Comparison of ENCODE assay signal across 8 mouse cellular contexts in genomic region chr2:148731614-148732326, GRCm38 (mm10). TPM values are rescaled to one million over a fixed set of nuclear protein-coding genes. Genes with fewer than 3 reads are reported as not detected.
A peak's percentile ranks its signal among the peaks of the same experiment; 100 is the strongest.
DNase-seq lines count a peak whose midpoint lies in the region; ATAC-seq and TF ChIP-seq lines count a peak whose summit lies in the region.

No protein-coding gene starts in this region.

- TF ChIP-seq CTCF in lung, adult 2 months (IDR thresholded peaks at IDR 0.05; ENCODE audit: insufficient read depth, low read length) = no peak

- no peak overlapping the region for H3K27ac ChIP-seq in brown adipose tissue, adult 24 weeks (replicated peaks; ENCODE audit: low read depth, low read length)
- no peak overlapping the region; the same call in 1 of the 2 replicates for H3K27ac ChIP-seq in forebrain, embryonic 14.5 days (ENCODE audit: low read depth, low read length)
- peak overlapping the region; percentile 24; the same call in 1 of the 2 replicates for H3K27ac ChIP-seq in hindbrain, embryonic 12.5 days
- peak overlapping the region; percentile 32 for H3K27ac ChIP-seq in midbrain, embryonic 12.5 days (replicated peaks)

- peak overlapping the region; percentile 85 for H3K9ac ChIP-seq in forebrain, embryonic 14.5 days (ENCODE audit: low read length)
- peak overlapping the region; percentile 74 for H3K9ac ChIP-seq in hindbrain, embryonic 12.5 days
- H3K9ac ChIP-seq in midbrain, embryonic 12.5 days (replicated peaks) = peak overlapping the region; percentile 83

- ATAC-seq in forebrain, embryonic 14.5 days = peak; percentile 76
- ATAC-seq in hindbrain, embryonic 12.5 days (ENCODE audit: low FRiP score) = peak; percentile 86
- ATAC-seq in midbrain, embryonic 12.5 days (ENCODE audit: low FRiP score, low read depth) = peak; percentile 81

- no peaks in the 10 kb centered on the region for H3K36me3 ChIP-seq in forebrain, embryonic 14.5 days (ENCODE audit: control insufficient read depth, insufficient read depth, low read length)
- no peaks in the 10 kb centered on the region for H3K36me3 ChIP-seq in hindbrain, embryonic 12.5 days
- no peaks in the 10 kb centered on the region for H3K36me3 ChIP-seq in midbrain, embryonic 12.5 days

- peak overlapping the region; percentile 86 for H3K4me2 ChIP-seq in forebrain, embryonic 14.5 days (ENCODE audit: low read length)
- peak overlapping the region; percentile 79 for H3K4me2 ChIP-seq in hindbrain, embryonic 12.5 days (replicated peaks)
- peak overlapping the region; percentile 89 for H3K4me2 ChIP-seq in midbrain, embryonic 12.5 days (replicated peaks)

- DNase-seq in lung, adult 2 months = peak; percentile 16
- no peak for DNase-seq in lung, postnatal 25 days (ENCODE audit: low spot score)
- no peak for DNase-seq in forebrain, embryonic 14.5 days (ENCODE audit: low spot score)
- DNase-seq in left cerebral cortex, postnatal 4 days = peak; percentile 35
- peak; percentile 8 for DNase-seq in testis, postnatal 14 days (ENCODE audit: low spot score)

- peak overlapping the region; percentile 91 for H3K4me3 ChIP-seq in lung, adult 2 months (replicated peaks; ENCODE audit: extremely low read depth, low read depth, low read length)
- H3K4me3 ChIP-seq in brown adipose tissue, adult 24 weeks (ENCODE audit: insufficient read depth, low read depth, low read length) = peak overlapping the region; percentile 94
- peak overlapping the region; percentile 67 for H3K4me3 ChIP-seq in forebrain, embryonic 14.5 days (ENCODE audit: low read depth, low read length)
- peak overlapping the region; percentile 65 for H3K4me3 ChIP-seq in hindbrain, embryonic 12.5 days
- peak overlapping the region; percentile 74 for H3K4me3 ChIP-seq in midbrain, embryonic 12.5 days

- H3K27me3 ChIP-seq in forebrain, embryonic 14.5 days (replicated peaks; ENCODE audit: control insufficient read depth, insufficient read depth, low read length) = no peaks in the 10 kb centered on the region
- H3K27me3 ChIP-seq in hindbrain, embryonic 12.5 days = no peaks in the 10 kb centered on the region
- H3K27me3 ChIP-seq in midbrain, embryonic 12.5 days = no peaks in the 10 kb centered on the region

- intact Hi-C loops in left cerebral cortex, postnatal 4 days (cut with DNase I) = no loop called here

- TF ChIP-seq POLR2A in lung, adult 2 months (IDR thresholded peaks at IDR 0.05; ENCODE audit: borderline replicate concordance, extremely low read depth, low read depth, low read length) = no peak

- H3K9me3 ChIP-seq in forebrain, embryonic 14.5 days (replicated peaks; ENCODE audit: control insufficient read depth, low read length) = no peaks in the 10 kb centered on the region
- 0 out of 2 replicates have a peak, but pooled peaks cover 8% of the 10 kb centered on the region for H3K9me3 ChIP-seq in hindbrain, embryonic 12.5 days (replicated peaks)
- 0 out of 2 replicates have a peak, but pooled peaks cover 7% of the 10 kb centered on the region for H3K9me3 ChIP-seq in midbrain, embryonic 12.5 days

- H3K4me1 ChIP-seq in lung, adult 2 months (ENCODE audit: control insufficient read depth, insufficient read depth, low read length) = 0 out of 2 replicates have a peak, but pooled peaks cover 3% of the 10 kb centered on the region
- H3K4me1 ChIP-seq in brown adipose tissue, adult 24 weeks (ENCODE audit: control insufficient read depth, insufficient read depth, insufficient read length, low read length) = no peaks in the 10 kb centered on the region
- peaks cover 6% of the 10 kb centered on the region; the same call in 1 of the 2 replicates for H3K4me1 ChIP-seq in forebrain, embryonic 14.5 days (ENCODE audit: control insufficient read depth, insufficient read depth, low read length)
- peaks cover 11% of the 10 kb centered on the region; the same call in 1 of the 2 replicates for H3K4me1 ChIP-seq in hindbrain, embryonic 12.5 days
- peaks cover 6% of the 10 kb centered on the region; the same call in 1 of the 2 replicates for H3K4me1 ChIP-seq in midbrain, embryonic 12.5 days

- under 1% methylated on average over 35 of the region's 35 CpGs for WGBS in lung, adult 2 months
- under 1% methylated on average over 35 of the region's 35 CpGs for WGBS in forebrain, embryonic 14.5 days
- WGBS in hindbrain, embryonic 12.5 days = 2% methylated on average over 35 of the region's 35 CpGs
- WGBS in midbrain, embryonic 12.5 days = 1% methylated on average over 35 of the region's 35 CpGs

RNA-seq across cellular contexts. Expression of gene Napb, which starts 0.5 kb away (rescaled TPM):
- 0.69 and 1.1 TPM in 2 replicates for polyA plus RNA-seq in lung, adult 2 months (2012; rRNA removed)
- polyA plus RNA-seq in brown adipose tissue, adult 24 weeks (2012; ENCODE audit: insufficient read depth, insufficient read length, missing spikeins) = 0.40 and 1.0 TPM in 2 replicates
- polyA plus RNA-seq in forebrain, embryonic 14.5 days (2014; fragmentation: Nextera tagmentation; extraction: Ambion mirVana) = 24.6 and 34.7 TPM in 2 replicates
- polyA plus RNA-seq in hindbrain, embryonic 12.5 days (2016; fragmentation: Nextera tagmentation; extraction: Ambion mirVana) = 25.6 and 30.6 TPM in 2 replicates
- 100 to 1,000 TPM; 122 to 135 TPM for total RNA-seq in left cerebral cortex, postnatal 4 days (2021)
- polyA plus RNA-seq in midbrain, embryonic 12.5 days (2016; fragmentation: Nextera tagmentation; extraction: Ambion mirVana) = 22.9 and 26.6 TPM in 2 replicates

RNA-seq across cellular contexts. Expression of gene Cstl1, which starts 18.4 kb away (rescaled TPM):
- polyA plus RNA-seq in lung, adult 2 months (2012; rRNA removed) = not detected in 2 replicates
- not detected in 2 replicates for polyA plus RNA-seq in brown adipose tissue, adult 24 weeks (2012; ENCODE audit: insufficient read depth, insufficient read length, missing spikeins)
- not detected in 2 replicates for polyA plus RNA-seq in forebrain, embryonic 14.5 days (2014; fragmentation: Nextera tagmentation; extraction: Ambion mirVana)
- not detected in 2 replicates for polyA plus RNA-seq in hindbrain, embryonic 12.5 days (2016; fragmentation: Nextera tagmentation; extraction: Ambion mirVana)
- under 1 TPM in 1 of 2 experiments, not detected in 1; 0.95 TPM for total RNA-seq in left cerebral cortex, postnatal 4 days (2021)
- not detected in 2 replicates for polyA plus RNA-seq in midbrain, embryonic 12.5 days (2016; fragmentation: Nextera tagmentation; extraction: Ambion mirVana)

RNA-seq across cellular contexts. Expression of gene Cst11, which starts 39.5 kb away (rescaled TPM):
- polyA plus RNA-seq in lung, adult 2 months (2012; rRNA removed) = not detected in 2 replicates
- polyA plus RNA-seq in brown adipose tissue, adult 24 weeks (2012; ENCODE audit: insufficient read depth, insufficient read length, missing spikeins) = not detected in 2 replicates
- polyA plus RNA-seq in forebrain, embryonic 14.5 days (2014; fragmentation: Nextera tagmentation; extraction: Ambion mirVana) = not detected in 2 replicates
- not detected in 2 replicates for polyA plus RNA-seq in hindbrain, embryonic 12.5 days (2016; fragmentation: Nextera tagmentation; extraction: Ambion mirVana)
- total RNA-seq in left cerebral cortex, postnatal 4 days (2021) = not detected
- not detected in 2 replicates for polyA plus RNA-seq in midbrain, embryonic 12.5 days (2016; fragmentation: Nextera tagmentation; extraction: Ambion mirVana)

RNA-seq across cellular contexts. Expression of gene 8030411F24Rik, which starts 50.0 kb away (rescaled TPM):
- not detected in 2 replicates for polyA plus RNA-seq in lung, adult 2 months (2012; rRNA removed)
- polyA plus RNA-seq in brown adipose tissue, adult 24 weeks (2012; ENCODE audit: insufficient read depth, insufficient read length, missing spikeins) = not detected in 2 replicates
- polyA plus RNA-seq in forebrain, embryonic 14.5 days (2014; fragmentation: Nextera tagmentation; extraction: Ambion mirVana) = not detected in 2 replicates
- polyA plus RNA-seq in hindbrain, embryonic 12.5 days (2016; fragmentation: Nextera tagmentation; extraction: Ambion mirVana) = not detected in 2 replicates
- total RNA-seq in left cerebral cortex, postnatal 4 days (2021) = not detected
- not detected in 2 replicates for polyA plus RNA-seq in midbrain, embryonic 12.5 days (2016; fragmentation: Nextera tagmentation; extraction: Ambion mirVana)

RNA-seq across cellular contexts. Expression of gene Gzf1, which starts 50.9 kb away (rescaled TPM):
- 10.3 and 10.7 TPM in 2 replicates for polyA plus RNA-seq in lung, adult 2 months (2012; rRNA removed)
- polyA plus RNA-seq in brown adipose tissue, adult 24 weeks (2012; ENCODE audit: insufficient read depth, insufficient read length, missing spikeins) = 14.9 and 18.0 TPM in 2 replicates
- 21.1 and 21.6 TPM in 2 replicates for polyA plus RNA-seq in forebrain, embryonic 14.5 days (2014; fragmentation: Nextera tagmentation; extraction: Ambion mirVana)
- polyA plus RNA-seq in hindbrain, embryonic 12.5 days (2016; fragmentation: Nextera tagmentation; extraction: Ambion mirVana) = 21.4 and 22.5 TPM in 2 replicates
- 10 to 100 TPM; 21.2 to 21.6 TPM for total RNA-seq in left cerebral cortex, postnatal 4 days (2021)
- 22.1 and 23.6 TPM in 2 replicates for polyA plus RNA-seq in midbrain, embryonic 12.5 days (2016; fragmentation: Nextera tagmentation; extraction: Ambion mirVana)

Comparison
In these comparisons a context has a peak if more than half of its experiments do, and no peak if none do; other contexts are left out.
1. DNase-seq: peak in lung, adult 2 months (single experiment), left cerebral cortex, postnatal 4 days (single experiment) and testis, postnatal 14 days (single experiment); none in lung, postnatal 25 days (single experiment) and forebrain, embryonic 14.5 days (single experiment).
2. H3K27ac ChIP-seq: peak in hindbrain, embryonic 12.5 days (single experiment) and midbrain, embryonic 12.5 days (single experiment); none in brown adipose tissue, adult 24 weeks (single experiment) and forebrain, embryonic 14.5 days (single experiment).
3. RNA of gene Napb, which starts 0.5 kb away (polyA plus RNA-seq): 25.6 to 30.6 TPM in hindbrain, embryonic 12.5 days, 24.6 to 34.7 TPM in forebrain, embryonic 14.5 days and 22.9 to 26.6 TPM in midbrain, embryonic 12.5 days; 0.69 to 1.1 TPM in lung, adult 2 months and 0.40 to 1.0 TPM in brown adipose tissue, adult 24 weeks; every median in the first group is over 10 times any median in the second.
4. Peak in every context shown above with its lines, with median percentiles within 50 percentile points of each other: H3K4me3 ChIP-seq, ATAC-seq, H3K4me2 ChIP-seq and H3K9ac ChIP-seq.